Mouse (Mus musculus) activated CD4-positive, CD25-positive, alpha-beta regulatory T cell (primary cell): ENCODE results near the gene Suv39h1. TPM values are rescaled to one million over a fixed set of nuclear protein-coding genes. Genes with fewer than 3 reads are reported as not detected.

Experiments used
- polyA plus RNA-seq, 2 experiments: library from polyadenylated mRNA; unstranded; fragments of 100-300 nt; shearing (Covaris generic); gene quantifications; one replicate each; pipeline ENCODE4 v1.2.1; 2017

Suv39h1 gene
- 10 to 100 TPM; 17.5 to 26.2 TPM for polyA plus RNA-seq

DNA sequence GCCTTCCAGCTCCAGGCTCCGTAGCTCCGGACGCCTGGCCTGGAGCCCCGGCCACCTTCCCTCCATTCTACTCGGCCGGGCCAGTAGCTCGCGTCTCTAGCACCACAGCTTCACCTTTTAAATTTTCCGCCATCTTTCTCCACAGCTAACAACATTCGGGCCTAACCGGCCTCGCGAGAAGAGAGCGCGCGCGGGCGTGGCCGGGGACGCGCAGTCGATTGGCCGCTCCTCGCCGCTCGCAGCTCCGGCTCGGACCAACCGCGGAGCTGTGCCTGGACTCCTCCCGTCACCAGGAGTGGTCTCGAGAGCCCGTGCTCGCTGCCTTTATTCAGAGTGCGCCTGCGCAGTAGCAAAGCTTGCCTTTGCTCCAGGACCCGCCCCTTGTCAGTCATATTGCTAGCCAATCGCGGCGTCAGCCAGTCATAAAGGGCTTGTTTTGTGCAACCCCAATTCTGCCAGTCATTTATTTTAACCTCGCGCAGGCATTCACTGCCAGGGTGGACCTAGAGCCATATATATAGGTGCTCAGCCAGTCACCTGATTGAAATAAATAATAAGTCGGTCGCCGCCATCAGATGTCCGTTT lies at the start of gene Suv39h1:
Gene Suv39h1, minus strand, starts transcription at position 331 of the 585 bp plus-strand sequence.

DNA sequence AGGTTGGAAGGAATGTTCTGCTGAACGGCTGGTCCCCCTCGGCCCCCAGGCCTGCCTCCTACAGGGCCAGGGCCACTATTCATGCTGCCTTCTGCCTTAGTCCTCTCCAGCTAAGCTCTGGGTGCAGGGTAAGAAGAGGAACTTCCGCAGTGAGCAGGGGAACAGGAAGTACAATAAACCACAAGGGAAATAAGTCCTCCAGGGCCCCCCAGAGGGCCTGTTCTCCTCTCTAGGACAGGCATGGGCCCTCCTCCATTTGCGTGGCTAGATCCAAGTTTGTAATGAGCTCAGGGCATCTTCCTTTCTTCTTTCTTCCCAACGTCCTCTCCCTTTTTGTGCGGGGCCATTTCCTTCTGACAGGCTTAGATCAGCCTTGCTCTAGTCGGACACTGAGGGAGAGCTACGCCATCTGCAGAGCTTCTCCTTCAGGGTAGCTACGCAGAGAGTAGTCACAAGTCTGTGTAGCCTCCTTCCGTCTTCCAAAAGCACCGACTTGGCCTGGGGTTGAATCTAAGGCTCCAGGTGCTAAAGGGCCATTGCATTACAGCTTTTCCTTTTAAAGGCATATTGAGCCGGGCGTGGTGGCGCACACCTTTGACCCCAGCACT lies 15.9 kb upstream of the Suv39h1 start, which contains the start of gene Was:
Gene Was, minus strand, starts transcription at position 153 of the 608 bp plus-strand sequence.

DNA sequence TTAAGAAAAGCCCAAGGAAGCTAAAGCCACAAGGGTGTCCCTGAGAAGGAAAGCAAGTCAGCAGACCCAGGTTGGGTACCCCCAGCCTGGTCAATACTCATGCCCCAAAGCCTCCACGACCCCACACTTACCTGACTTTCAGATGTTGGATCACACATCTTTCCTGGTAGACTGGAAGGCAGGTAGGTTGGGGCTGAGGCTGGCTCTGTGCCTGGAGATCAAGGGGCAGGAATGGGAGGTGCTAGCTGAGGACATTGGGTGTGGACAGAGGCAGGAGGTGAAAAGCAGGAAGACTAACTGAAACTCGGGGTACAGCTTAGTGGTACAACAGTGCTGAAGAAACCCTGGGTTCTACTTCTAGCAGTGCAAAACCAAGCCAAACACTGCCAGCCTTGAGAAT lies 56.3 kb downstream of the Suv39h1 start, which contains the start of gene Glod5:
Gene Glod5, minus strand, starts transcription at position 207 of the 400 bp plus-strand sequence.

Other genes starting within 250 kb of the Suv39h1 start
- gene Otud5, start 233.4 kb downstream of the Suv39h1 start, polyA plus RNA-seq: 100 to 1,000 TPM; 135 to 174 TPM
- gene Pim2, start 196.5 kb downstream of the Suv39h1 start, polyA plus RNA-seq: 100 to 1,000 TPM in 1 of 2 experiments, 10 to 100 TPM in 1; 57.1 to 169 TPM
- gene Slc35a2, start 190.7 kb downstream of the Suv39h1 start, polyA plus RNA-seq: 10 to 100 TPM; 21.5 to 29.9 TPM
- gene Pqbp1, start 175.5 kb downstream of the Suv39h1 start, polyA plus RNA-seq: 100 to 1,000 TPM in 1 of 2 experiments, 10 to 100 TPM in 1; 99.4 to 142 TPM
- 100 to 1,000 TPM; 122 to 162 TPM for gene Timm17b, start 175.4 kb downstream of the Suv39h1 start, polyA plus RNA-seq
- not detected for gene Gm10491, start 166.9 kb downstream of the Suv39h1 start, polyA plus RNA-seq
- not detected for gene Gm10490, start 165.2 kb downstream of the Suv39h1 start, polyA plus RNA-seq
- gene Pcsk1n, start 154.9 kb downstream of the Suv39h1 start, polyA plus RNA-seq: not detected
- gene Eras, start 146.2 kb downstream of the Suv39h1 start, polyA plus RNA-seq: not detected
- gene Hdac6, start 126.9 kb downstream of the Suv39h1 start, polyA plus RNA-seq: 10 to 100 TPM; 10.8 to 15.6 TPM
- gene Gata1, start 96.7 kb downstream of the Suv39h1 start, polyA plus RNA-seq: 10 to 100 TPM; 23.4 to 63.7 TPM
- gene Glod5, start 56.3 kb downstream of the Suv39h1 start, polyA plus RNA-seq: not detected
- 100 to 1,000 TPM in 1 of 2 experiments, 10 to 100 TPM in 1; 98.6 to 110 TPM for gene Was, start 15.7 kb upstream of the Suv39h1 start, polyA plus RNA-seq
- gene Wdr13, start 58.1 kb upstream of the Suv39h1 start, polyA plus RNA-seq: 10 to 100 TPM; 13.4 to 18.7 TPM
- 100 to 1,000 TPM; 668 to 956 TPM for gene Rbm3, start 71.1 kb upstream of the Suv39h1 start, polyA plus RNA-seq
- 10 to 100 TPM; 12.7 to 18.0 TPM for gene Tbc1d25, start 101.4 kb upstream of the Suv39h1 start, polyA plus RNA-seq
- 100 to 1,000 TPM; 142 to 256 TPM for gene Ebp, start 118.8 kb upstream of the Suv39h1 start, polyA plus RNA-seq
- gene Porcn, start 131.8 kb upstream of the Suv39h1 start, polyA plus RNA-seq: under 1 TPM in 1 of 2 experiments, not detected in 1; 0.17 TPM
- gene Ftsj1, start 177.6 kb upstream of the Suv39h1 start, polyA plus RNA-seq: 10 to 100 TPM; 21.5 to 24.9 TPM
- gene Slc38a5, start 196.4 kb upstream of the Suv39h1 start, polyA plus RNA-seq: under 1 TPM; 0.25 to 0.49 TPM